Mouse (Mus musculus): ENCODE results near the gene Col4a6. TPM values are rescaled to one million over a fixed set of nuclear protein-coding genes. Genes with fewer than 3 reads are reported as not detected.

The Col4a6 gene
- polyA plus RNA-seq (2015; fragmentation: Illumina TruSeq; extraction: RNeasy Lipid Tissue Mini Kit (QIAGEN cat#74804); ENCODE audit: insufficient read depth, low replicate concordance) = 0.32 TPM

GRCm38 (mm10) chrX:141473470-141474302 lies at the start of gene Col4a6:
TSS of gene Col4a6 (minus strand) at chrX:141474076.

GRCm38 (mm10) chrX:141475110-141475509 lies 1.2 kb upstream of the Col4a6 start, which contains the start of gene Col4a5:
TSS of gene Col4a5 (plus strand) at chrX:141475385.

Other genes starting within 250 kb of the Col4a6 start
- 2.1 TPM for gene Col4a5, start 1.3 kb upstream of the Col4a6 start, polyA plus RNA-seq (2015; fragmentation: Illumina TruSeq; extraction: RNeasy Lipid Tissue Mini Kit (QIAGEN cat#74804); ENCODE audit: insufficient read depth, low replicate concordance)